Mouse (Mus musculus): Measurements from ENCODE around the gene Traf3. TPM values are rescaled to one million over a fixed set of nuclear protein-coding genes. Genes with fewer than 3 reads are reported as not detected.

Gene Traf3
- polyA plus RNA-seq, 3 experiments from 2014 or later = 12.6 to 15.8 (median 13.7) TPM

- no peak for ATAC-seq
Measured at GRCm38 (mm10) chr12:111207641-111208040, 41.5 kb downstream of the Traf3 start.

- no peak for ATAC-seq
Measured at GRCm38 (mm10) chr12:111211729-111212128, 45.6 kb downstream of the Traf3 start.

- no peak for ATAC-seq
Measured at GRCm38 (mm10) chr12:111218867-111219266, 52.7 kb downstream of the Traf3 start.

- ATAC-seq = no peak
Measured at GRCm38 (mm10) chr12:111225197-111225780, 59.1 kb downstream of the Traf3 start.

GRCm38 (mm10) chr12:111227410-111227809 is 61.2 kb downstream of the Traf3 start:
- ATAC-seq = no peak

GRCm38 (mm10) chr12:111228488-111228887 is 62.3 kb downstream of the Traf3 start:
- ATAC-seq = no peak

- no peak for ATAC-seq
Measured at GRCm38 (mm10) chr12:111230793-111231192, 64.6 kb downstream of the Traf3 start.

GRCm38 (mm10) chr12:111233798-111234197 is 67.6 kb downstream of the Traf3 start:
- ATAC-seq = no peak

GRCm38 (mm10) chr12:111234383-111234782 is 68.2 kb downstream of the Traf3 start:
- no peak for ATAC-seq

- no peak for ATAC-seq
Measured at GRCm38 (mm10) chr12:111235631-111236030, 69.5 kb downstream of the Traf3 start.

GRCm38 (mm10) chr12:111237611-111238188 is 71.5 kb downstream of the Traf3 start:
- no peak for ATAC-seq

- ATAC-seq = no peak
Measured at GRCm38 (mm10) chr12:111238345-111238744, 72.2 kb downstream of the Traf3 start.

GRCm38 (mm10) chr12:111238778-111239177 is 72.6 kb downstream of the Traf3 start:
- no peak for ATAC-seq

GRCm38 (mm10) chr12:111239930-111240329 is 73.8 kb downstream of the Traf3 start:
- no peak for ATAC-seq

GRCm38 (mm10) chr12:111241916-111242315 is 75.7 kb downstream of the Traf3 start:
- no peak for ATAC-seq

GRCm38 (mm10) chr12:111242346-111242745 is 76.2 kb downstream of the Traf3 start:
- no peak for ATAC-seq

- ATAC-seq = no peak
Measured at GRCm38 (mm10) chr12:111243733-111244132, 77.6 kb downstream of the Traf3 start.

GRCm38 (mm10) chr12:111245070-111245469 is 78.9 kb downstream of the Traf3 start:
- ATAC-seq = no peak

- ATAC-seq = no peak
Measured at GRCm38 (mm10) chr12:111246808-111247464, 80.8 kb downstream of the Traf3 start.

GRCm38 (mm10) chr12:111249095-111249494 is 82.9 kb downstream of the Traf3 start:
- ATAC-seq = no peak

GRCm38 (mm10) chr12:111250116-111250515 is 83.9 kb downstream of the Traf3 start:
- no peak for ATAC-seq

- no peak for ATAC-seq
Measured at GRCm38 (mm10) chr12:111251227-111251626, 85.1 kb downstream of the Traf3 start.

- no peak for ATAC-seq
Measured at GRCm38 (mm10) chr12:111263650-111264049, 97.5 kb downstream of the Traf3 start.

GRCm38 (mm10) chr12:111265212-111265611 is 99.0 kb downstream of the Traf3 start:
- no peak for ATAC-seq
